In genomic region chrX:77509776-77510175, GRCm38 (mm10) we compare ENCODE assay signal across 8 mouse cellular contexts. TPM values are rescaled to one million over a fixed set of nuclear protein-coding genes. Genes with fewer than 3 reads are reported as not detected.
DNase-seq lines count a peak whose midpoint lies in the region; ATAC-seq and TF ChIP-seq lines count a peak whose summit lies in the region.

No protein-coding gene starts in this region.

- no peaks in the 10 kb centered on the region for H3K9me3 ChIP-seq in embryonic facial prominence, embryonic 11.5 days (replicated peaks; ENCODE audit: control insufficient read depth, low read length)
- no peaks in the 10 kb centered on the region for H3K9me3 ChIP-seq in hindbrain, postnatal 0 days (ENCODE audit: low read length)
- H3K9me3 ChIP-seq in neural tube, embryonic 14.5 days (ENCODE audit: control insufficient read depth, low read length): no peaks in the 10 kb centered on the region

- H3K4me3 ChIP-seq in embryonic facial prominence, embryonic 11.5 days (ENCODE audit: low read depth, low read length): peak overlapping the region; percentile 65; the same call in 1 of the 2 replicates
- H3K4me3 ChIP-seq in hindbrain, postnatal 0 days (ENCODE audit: low read length): peak overlapping the region; percentile 65
- H3K4me3 ChIP-seq in liver, adult 2 months (ENCODE audit: insufficient read depth, low read depth, low read length): no peak overlapping the region
- peak overlapping the region; percentile 56; the same call in 1 of the 2 replicates for H3K4me3 ChIP-seq in neural tube, embryonic 14.5 days (ENCODE audit: low read depth, low read length)

- peak overlapping the region; percentile 34 for H3K4me2 ChIP-seq in embryonic facial prominence, embryonic 11.5 days (ENCODE audit: low read depth, low read length)
- peak overlapping the region; percentile 60 for H3K4me2 ChIP-seq in hindbrain, postnatal 0 days (ENCODE audit: low read depth, low read length)
- H3K4me2 ChIP-seq in neural tube, embryonic 14.5 days (ENCODE audit: low read depth, low read length): peak overlapping the region; percentile 54

- H3K79me2 ChIP-seq in liver, adult 2 months (ENCODE audit: control insufficient read depth, insufficient read depth, low read length): peaks cover 9% of the 10 kb centered on the region

- peak overlapping the region; percentile 32; the same call in 1 of the 2 replicates for H3K9ac ChIP-seq in embryonic facial prominence, embryonic 11.5 days (replicated peaks; ENCODE audit: low read length)
- H3K9ac ChIP-seq in hindbrain, postnatal 0 days (replicated peaks; ENCODE audit: low read length): peak overlapping the region; percentile 76
- H3K9ac ChIP-seq in liver, adult 2 months (ENCODE audit: low read depth, low read length): peak overlapping the region; percentile 17; the same call in 1 of the 2 replicates
- peak overlapping the region; percentile 69 for H3K9ac ChIP-seq in neural tube, embryonic 14.5 days (replicated peaks; ENCODE audit: low read depth, low read length)

- no peaks in the 10 kb centered on the region for H3K36me3 ChIP-seq in embryonic facial prominence, embryonic 11.5 days (replicated peaks; ENCODE audit: control insufficient read depth, insufficient read depth, low read depth, low read length)
- H3K36me3 ChIP-seq in hindbrain, postnatal 0 days (ENCODE audit: insufficient read depth, low read length): no peaks in the 10 kb centered on the region
- H3K36me3 ChIP-seq in liver, adult 2 months (ENCODE audit: control insufficient read depth, insufficient read depth, low read length): no peaks in the 10 kb centered on the region
- H3K36me3 ChIP-seq in neural tube, embryonic 14.5 days (ENCODE audit: control insufficient read depth, insufficient read depth, low read length): no peaks in the 10 kb centered on the region

- H3K27ac ChIP-seq in embryonic facial prominence, embryonic 11.5 days (replicated peaks; ENCODE audit: low read depth, low read length): peak overlapping the region; percentile 94
- peak overlapping the region; percentile 90 for H3K27ac ChIP-seq in hindbrain, postnatal 0 days
- H3K27ac ChIP-seq in liver, adult 2 months (replicated peaks; ENCODE audit: insufficient read depth, low read depth, low read length): peak overlapping the region; percentile 86
- peak overlapping the region; percentile 93 for H3K27ac ChIP-seq in neural tube, embryonic 14.5 days (ENCODE audit: low read depth, low read length)

- peak; percentile 5 for DNase-seq in gastrocnemius, postnatal 10 days
- no peak for DNase-seq in gastrocnemius, postnatal 25 days
- peak; percentile 53 for DNase-seq in MN1 (ENCODE audit: low spot score)
- DNase-seq in embryonic facial prominence, embryonic 11.5 days (ENCODE audit: low spot score): peak; percentile 39
- peak; percentile 45 for DNase-seq in hindbrain, postnatal 0 days (ENCODE audit: low spot score)
- DNase-seq in liver, adult 2 months (ENCODE audit: extremely low read depth, low read depth, low spot score): peak; percentile 31
- no peak for DNase-seq in urinary bladder, adult 2 months (ENCODE audit: low spot score)

- WGBS in embryonic facial prominence, embryonic 11.5 days: 20% methylated on average over 10 of the region's 10 CpGs
- WGBS in hindbrain, postnatal 0 days: 36% methylated on average over 10 of the region's 10 CpGs
- 1% methylated on average over 10 of the region's 10 CpGs for WGBS in liver, adult 2 months
- WGBS in neural tube, embryonic 14.5 days: 13% methylated on average over 10 of the region's 10 CpGs

- TF ChIP-seq POLR2A in liver, adult 2 months (IDR thresholded peaks at IDR 0.05; ENCODE audit: extremely low read depth, insufficient read depth, low read length): no peak

- no peaks in the 10 kb centered on the region for H3K27me3 ChIP-seq in embryonic facial prominence, embryonic 11.5 days (ENCODE audit: control insufficient read depth, insufficient read depth, low read length)
- no peaks in the 10 kb centered on the region for H3K27me3 ChIP-seq in hindbrain, postnatal 0 days (ENCODE audit: insufficient read depth, low read length)
- no peaks in the 10 kb centered on the region for H3K27me3 ChIP-seq in liver, adult 2 months (ENCODE audit: control insufficient read depth, insufficient read depth, low read length)
- H3K27me3 ChIP-seq in neural tube, embryonic 14.5 days (ENCODE audit: control insufficient read depth, insufficient read depth, low read length): no peaks in the 10 kb centered on the region

- ATAC-seq in embryonic facial prominence, embryonic 11.5 days (replicated peaks; ENCODE audit: insufficient number of reproducible peaks, low FRiP score, low TSS enrichment, low read depth): 0 out of 2 replicates have a peak, but pooled peaks have one; percentile 12
- peak; percentile 24; the same call in 1 of the 2 replicates for ATAC-seq in hindbrain, postnatal 0 days
- peak; percentile 31 for ATAC-seq in neural tube, embryonic 14.5 days (ENCODE audit: low read depth)

- no peak for TF ChIP-seq CTCF in hindbrain, postnatal 0 days (IDR thresholded peaks at IDR 0.05; ENCODE audit: low read depth)
- no peak for TF ChIP-seq CTCF in liver, adult 2 months (IDR thresholded peaks at IDR 0.05; ENCODE audit: low read depth, low read length)

- H3K4me1 ChIP-seq in embryonic facial prominence, embryonic 11.5 days (ENCODE audit: control insufficient read depth, insufficient read depth, low read length): no peaks in the 10 kb centered on the region
- H3K4me1 ChIP-seq in hindbrain, postnatal 0 days (ENCODE audit: insufficient read depth, low read length): no peaks in the 10 kb centered on the region
- H3K4me1 ChIP-seq in liver, adult 2 months (ENCODE audit: control insufficient read depth, insufficient read depth, low read length): peaks cover 3% of the 10 kb centered on the region; the same call in 1 of the 2 replicates
- peaks cover 5% of the 10 kb centered on the region; the same call in 1 of the 2 replicates for H3K4me1 ChIP-seq in neural tube, embryonic 14.5 days (ENCODE audit: control insufficient read depth, insufficient read depth, low read length)

RNA-seq across cellular contexts. Expression of gene Tbl1x, which starts 1.0 kb away (rescaled TPM):
- total RNA-seq in gastrocnemius, postnatal 10 days (2021): 10 to 100 TPM; 20.8 to 27.2 TPM
- total RNA-seq in gastrocnemius, postnatal 25 days (2021): 10 to 100 TPM in 1 of 2 experiments, 1 to 10 TPM in 1; 8.7 to 10.3 TPM
- 95.8 and 98.8 TPM in 2 replicates for polyA plus RNA-seq in embryonic facial prominence, embryonic 11.5 days (2014; fragmentation: Nextera tagmentation; extraction: Ambion mirVana)
- total RNA-seq in hindbrain, postnatal 0 days (2014; rRNA removed): 42.7 and 46.7 TPM in 2 replicates
- polyA plus RNA-seq in hindbrain, postnatal 0 days (2015; fragmentation: Nextera tagmentation; extraction: Ambion mirVana): 32.6 and 33.4 TPM in 2 replicates
- total RNA-seq in liver, adult 2 months (2014; rRNA removed): 16.2 and 21.7 TPM in 2 replicates
- 9.9 and 10.2 TPM in 2 replicates for polyA plus RNA-seq in liver, adult 2 months (2012; rRNA removed)
- 48.9 and 52.8 TPM in 2 replicates for polyA plus RNA-seq in neural tube, embryonic 14.5 days (2014; fragmentation: Nextera tagmentation; extraction: Ambion mirVana)
- polyA plus RNA-seq in urinary bladder, adult 2 months (2012; rRNA removed): 37.2 and 44.1 TPM in 2 replicates

Comparison
In these comparisons a context has a peak if more than half of its experiments do, and no peak if none do; other contexts are left out.
1. DNase-seq: peak in gastrocnemius, postnatal 10 days (single experiment), MN1 (single experiment), embryonic facial prominence, embryonic 11.5 days (single experiment), hindbrain, postnatal 0 days (single experiment) and liver, adult 2 months (single experiment); none in gastrocnemius, postnatal 25 days (single experiment) and urinary bladder, adult 2 months (single experiment).
2. H3K9ac ChIP-seq: peak in every context shown above with its lines; median percentile 76 in hindbrain, postnatal 0 days; 69 in neural tube, embryonic 14.5 days; 32 in embryonic facial prominence, embryonic 11.5 days; 17 in liver, adult 2 months.
3. Peak in every context shown above with its lines, with median percentiles within 50 percentile points of each other: ATAC-seq, H3K27ac ChIP-seq and H3K4me2 ChIP-seq.